8 mouse cellular contexts compared by ENCODE assay signal in the genomic region with DNA sequence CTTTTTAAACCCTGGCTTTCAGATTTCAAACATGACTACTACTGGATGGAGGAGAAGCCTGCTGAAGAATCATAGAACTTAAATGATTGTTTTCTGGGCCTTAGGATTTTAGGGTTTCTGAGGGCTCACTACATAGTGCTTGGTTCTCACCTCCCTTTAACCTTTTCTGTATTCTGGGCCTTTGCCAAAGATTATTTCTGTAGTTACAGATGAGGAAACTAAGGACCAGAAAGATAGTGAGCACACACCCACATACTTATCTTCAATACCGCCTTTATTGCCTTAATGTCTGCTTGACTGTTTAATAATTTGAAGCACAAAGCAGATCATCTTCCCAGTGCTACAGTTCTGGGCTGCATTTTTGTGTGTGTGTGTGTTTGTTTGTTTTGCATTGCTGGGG. TPM values are rescaled to one million over a fixed set of nuclear protein-coding genes. Genes with fewer than 3 reads are reported as not detected.
A peak's percentile ranks its signal among the peaks of the same experiment; 100 is the strongest.
DNase-seq lines count a peak whose midpoint lies in the region; ATAC-seq and TF ChIP-seq lines count a peak whose summit lies in the region.

No protein-coding gene starts in this region.

- no peaks in the 10 kb centered on the region; the same call in 1 of the 2 replicates for H3K4me1 ChIP-seq in cerebellum, adult 2 months (ENCODE audit: control insufficient read depth, insufficient read depth, low read length)
- peaks cover 24% of the 10 kb centered on the region for H3K4me1 ChIP-seq in forebrain, embryonic 13.5 days
- H3K4me1 ChIP-seq in liver, embryonic 14.5 days (replicated peaks; ENCODE audit: control insufficient read depth in 2 of 2, insufficient read depth in 2 of 2, low read length in 1 of 2): peaks cover 14 to 18% of the 10 kb centered on the region in 2 experiments

- peak overlapping the region; percentile 98 for H3K9ac ChIP-seq in forebrain, embryonic 13.5 days
- peak overlapping the region; percentile 82 for H3K9ac ChIP-seq in liver, embryonic 14.5 days (replicated peaks)

- peak overlapping the region; percentile 60 for H3K4me3 ChIP-seq in cerebellum, adult 2 months (replicated peaks; ENCODE audit: insufficient read depth, low read depth, low read length)
- H3K4me3 ChIP-seq in forebrain, embryonic 13.5 days: peak overlapping the region; percentile 79
- peak overlapping the region; percentile 77 to 84 for H3K4me3 ChIP-seq in liver, embryonic 14.5 days (ENCODE audit: insufficient read depth in 1 of 2, low read depth in 2 of 2, low read length in 2 of 2)

- no peak for TF ChIP-seq POLR2A in cerebellum, adult 2 months (IDR thresholded peaks at IDR 0.05; ENCODE audit: borderline replicate concordance, insufficient read depth, low read length)

- WGBS in cerebellum, adult 2 months: 43% methylated on average over 1 of the region's 1 CpGs
- 60% methylated on average over 1 of the region's 1 CpGs for WGBS in forebrain, embryonic 13.5 days
- WGBS in liver, embryonic 14.5 days (ENCODE audit: insufficient replicate concordance): 3% methylated on average over 1 of the region's 1 CpGs

- no peak for DNase-seq in cerebellum, adult 2 months
- DNase-seq in cerebellum, adult 11-12 months: no peak
- peak; percentile 23 for DNase-seq in A20 (ENCODE audit: low read depth, low spot score)
- DNase-seq in liver, embryonic 14.5 days (ENCODE audit: low read depth in 3 of 3, low spot score in 3 of 3): peak in 2 of 3 experiments; percentile 42 to 46
- no peak for DNase-seq in urinary bladder, adult 2 months (ENCODE audit: low spot score)
- no peak for DNase-seq in layer of hippocampus, postnatal 25 days (ENCODE audit: extremely low spot score in 1 of 2, low spot score in 1 of 2)
- DNase-seq in cerebellum, postnatal 4 days (ENCODE audit: low spot score in 2 of 2): no peak

- TF ChIP-seq CTCF in cerebellum, adult 2 months (IDR thresholded peaks at IDR 0.05; ENCODE audit: borderline replicate concordance, insufficient read depth, low read depth, low read length): no peak
- no peak for TF ChIP-seq CTCF in liver, embryonic 14.5 days (IDR thresholded peaks at IDR 0.05; ENCODE audit: low read depth)

- no peak overlapping the region for H3K27ac ChIP-seq in cerebellum, adult 2 months (ENCODE audit: insufficient read depth, low read length)
- H3K27ac ChIP-seq in forebrain, embryonic 13.5 days: no peak overlapping the region
- peak overlapping the region; percentile 81 for H3K27ac ChIP-seq in liver, embryonic 14.5 days

- H3K4me2 ChIP-seq in forebrain, embryonic 13.5 days: peak overlapping the region; percentile 70
- H3K4me2 ChIP-seq in liver, embryonic 14.5 days (ENCODE audit: low read depth): peak overlapping the region; percentile 82

- no peaks in the 10 kb centered on the region for H3K9me3 ChIP-seq in forebrain, embryonic 13.5 days (replicated peaks)
- H3K9me3 ChIP-seq in liver, embryonic 14.5 days (ENCODE audit: control insufficient read depth, low read length): no peaks in the 10 kb centered on the region

- TF ChIP-seq EP300 in liver, embryonic 14.5 days (IDR thresholded peaks at IDR 0.05; ENCODE audit: low read depth): peak; percentile 43

- H3K36me3 ChIP-seq in forebrain, embryonic 13.5 days (ENCODE audit: poor library complexity, severe bottlenecking): no peaks in the 10 kb centered on the region
- H3K36me3 ChIP-seq in liver, embryonic 14.5 days (replicated peaks; ENCODE audit: control insufficient read depth, insufficient read depth, low read depth): no peaks in the 10 kb centered on the region

- H3K27me3 ChIP-seq in cerebellum, adult 2 months (ENCODE audit: control insufficient read depth, insufficient read depth, low read length): no peaks in the 10 kb centered on the region
- no peaks in the 10 kb centered on the region for H3K27me3 ChIP-seq in forebrain, embryonic 13.5 days
- no peaks in the 10 kb centered on the region for H3K27me3 ChIP-seq in liver, embryonic 14.5 days (ENCODE audit: control insufficient read depth, insufficient read depth, low read length)

- no peak for ATAC-seq in forebrain, embryonic 13.5 days
- no peak for ATAC-seq in liver, embryonic 14.5 days (ENCODE audit: insufficient read depth)

RNA-seq across cellular contexts. Expression of gene Ppm1a, which starts 5.2 kb away (rescaled TPM):
- polyA plus RNA-seq in cerebellum, adult 2 months (2012; rRNA removed): 168 and 184 TPM in 2 replicates
- polyA plus RNA-seq in forebrain, embryonic 13.5 days (2015; fragmentation: Nextera tagmentation; extraction: Ambion mirVana): 33.9 and 44.0 TPM in 2 replicates
- polyA plus RNA-seq in liver, embryonic 14.5 days (2012; rRNA removed): 20.7 and 37.5 TPM in 2 replicates
- polyA plus RNA-seq in liver, embryonic 14.5 days (2014; fragmentation: Nextera tagmentation; extraction: Ambion mirVana): 34.1 and 37.2 TPM in 2 replicates
- 143 and 155 TPM in 2 replicates for polyA plus RNA-seq in urinary bladder, adult 2 months (2012; rRNA removed)
- 100 to 1,000 TPM; 236 to 251 TPM for total RNA-seq in layer of hippocampus, postnatal 25 days (2021)

Comparison
In these comparisons a context has a peak if more than half of its experiments do, and no peak if none do; other contexts are left out.
1. DNase-seq: peak in A20 (single experiment) and liver, embryonic 14.5 days (2 of 3); none in cerebellum, adult 2 months (0 of 2), cerebellum, adult 11-12 months (single experiment), urinary bladder, adult 2 months (single experiment), layer of hippocampus, postnatal 25 days (0 of 2) and cerebellum, postnatal 4 days (0 of 2).
2. Peak in every context shown above with its lines, with median percentiles within 50 percentile points of each other: H3K4me3 ChIP-seq.